Mouse (Mus musculus): ENCODE data around the gene Lrrn2. TPM values are rescaled to one million over a fixed set of nuclear protein-coding genes. Genes with fewer than 3 reads are reported as not detected.

The Lrrn2 gene
- not detected in 2 replicates for polyA plus RNA-seq (2012; ENCODE audit: insufficient read depth, low replicate concordance)

DNA sequence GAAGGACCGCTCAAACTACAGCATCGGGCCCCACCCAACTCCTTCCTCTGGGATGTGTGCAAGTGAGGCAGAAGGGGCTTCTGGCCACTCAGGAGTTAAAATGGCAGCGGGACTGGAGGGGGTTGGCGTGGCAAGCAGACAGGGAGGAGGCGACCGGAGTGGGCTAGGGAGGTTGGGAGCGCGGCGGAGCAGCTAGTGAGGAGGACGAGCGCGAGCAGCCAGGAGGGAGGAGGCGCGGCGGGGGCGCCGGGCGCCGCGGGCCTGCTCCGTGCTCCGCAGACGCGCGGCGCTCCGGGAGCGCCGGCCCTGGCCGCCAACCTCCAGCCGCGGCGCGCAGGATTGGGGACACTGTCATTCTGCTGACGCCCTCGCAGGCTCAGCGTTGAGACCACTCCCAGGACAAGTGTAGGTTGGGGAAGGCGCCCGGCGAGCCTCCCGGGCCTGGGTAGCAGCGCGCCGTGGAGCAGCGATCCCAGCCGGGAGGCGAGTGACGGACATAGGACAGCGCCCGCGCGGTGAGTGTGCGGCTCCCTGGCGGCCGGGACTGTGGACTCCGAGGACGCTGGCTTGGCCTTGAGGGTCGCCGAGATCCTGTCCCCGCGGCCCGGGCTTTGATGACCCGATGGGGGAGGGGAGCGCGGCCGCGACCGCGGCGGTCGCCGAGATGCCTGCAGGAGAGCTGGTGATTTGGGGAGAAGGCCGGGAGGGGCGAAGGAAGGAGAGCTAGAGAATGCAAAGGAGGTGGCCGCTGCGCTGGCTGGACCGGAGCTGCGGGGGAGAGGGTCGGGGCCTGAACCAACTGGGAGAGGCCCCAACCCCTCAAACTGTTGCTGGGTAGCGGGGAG is at the start of gene Lrrn2:
Gene Lrrn2, plus strand, starts transcription at position 113 of the 845 bp plus-strand sequence.
- no peaks in the 10 kb centered on the region for H3K36me3 ChIP-seq (replicated peaks; ENCODE audit: low read length)
- H3K27me3 ChIP-seq (replicated peaks) = peaks cover 95% of the 10 kb centered on the region
- peaks cover 16% of the 10 kb centered on the region for H3K4me1 ChIP-seq
- H3K9me3 ChIP-seq = peaks cover 3% of the 10 kb centered on the region; the same call in 1 of the 2 replicates
- no peak for TF ChIP-seq FLI1 (IDR thresholded peaks at IDR 0.05; ENCODE audit: low read length)
- TF ChIP-seq GATA1 (IDR thresholded peaks at IDR 0.05; ENCODE audit: borderline replicate concordance, low read length) = no peak
- H3K4me3 ChIP-seq (replicated peaks) = peak within 1 kb of the TSS; percentile 46

GRCm38 (mm10) chr1:132831963-132832362 is 48.1 kb upstream of the Lrrn2 start:
- peaks cover 41% of the 10 kb centered on the region for H3K27me3 ChIP-seq (replicated peaks)
- TF ChIP-seq FLI1 (IDR thresholded peaks at IDR 0.05; ENCODE audit: low read length) = no peak
- no peak for TF ChIP-seq GATA1 (IDR thresholded peaks at IDR 0.05; ENCODE audit: borderline replicate concordance, low read length)

GRCm38 (mm10) chr1:132834037-132834436 is 46.0 kb upstream of the Lrrn2 start:
- H3K27me3 ChIP-seq (replicated peaks) = peaks cover 47% of the 10 kb centered on the region
- TF ChIP-seq FLI1 (IDR thresholded peaks at IDR 0.05; ENCODE audit: low read length) (no peak), GATA1 (IDR thresholded peaks at IDR 0.05; ENCODE audit: borderline replicate concordance, low read length) (no peak)

More at GRCm38 (mm10) chr1:132831963-132832362, 48.1 kb upstream of the Lrrn2 start:
- H3K4me1 ChIP-seq = no peaks in the 10 kb centered on the region
- H3K36me3 ChIP-seq (replicated peaks; ENCODE audit: low read length) = no peaks in the 10 kb centered on the region
- H3K9me3 ChIP-seq = peaks cover 4% of the 10 kb centered on the region; the same call in 1 of the 2 replicates
- H3K4me3 ChIP-seq (replicated peaks) = no peak overlapping the region

DNA sequence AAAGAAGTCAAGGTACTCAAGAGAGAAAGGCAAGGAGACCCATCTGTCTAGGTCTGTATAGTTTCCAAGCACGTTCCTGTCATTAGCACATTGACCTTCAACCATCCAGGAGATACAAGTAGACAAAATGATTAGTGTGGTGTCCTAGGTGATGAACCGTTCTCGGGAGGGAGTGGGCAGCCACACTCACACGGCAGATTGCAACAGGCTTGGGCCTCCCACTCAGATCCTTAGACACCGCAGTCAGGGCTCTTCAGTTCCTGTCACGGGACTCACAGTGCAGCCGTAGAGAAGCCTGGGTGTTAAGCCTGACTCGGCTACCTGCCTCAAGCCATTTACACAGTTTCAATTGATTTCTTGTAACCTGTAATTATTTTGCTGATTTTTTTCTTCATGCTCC is 43.2 kb upstream of the Lrrn2 start:
- H3K4me1 ChIP-seq = no peaks in the 10 kb centered on the region
- TF ChIP-seq FLI1 (IDR thresholded peaks at IDR 0.05; ENCODE audit: low read length) = no peak
- no peak for TF ChIP-seq GATA1 (IDR thresholded peaks at IDR 0.05; ENCODE audit: borderline replicate concordance, low read length)
- no peaks in the 10 kb centered on the region for H3K9me3 ChIP-seq
- no peaks in the 10 kb centered on the region for H3K36me3 ChIP-seq (replicated peaks; ENCODE audit: low read length)
- H3K4me3 ChIP-seq (replicated peaks) = no peak overlapping the region
- peaks cover 38% of the 10 kb centered on the region for H3K27me3 ChIP-seq (replicated peaks)

More at GRCm38 (mm10) chr1:132834037-132834436, 46.0 kb upstream of the Lrrn2 start:
- Histone ChIP-seq H3K4me3 (replicated peaks) (no peak overlapping the region), H3K4me1 (no peaks in the 10 kb centered on the region), H3K36me3 (replicated peaks; ENCODE audit: low read length) (no peaks in the 10 kb centered on the region), H3K9me3 (no peaks in the 10 kb centered on the region)

- peaks cover 38% of the 10 kb centered on the region for H3K27me3 ChIP-seq (replicated peaks)
- no peaks in the 10 kb centered on the region for H3K4me1 ChIP-seq
- H3K9me3 ChIP-seq = no peaks in the 10 kb centered on the region
- no peaks in the 10 kb centered on the region for H3K36me3 ChIP-seq (replicated peaks; ENCODE audit: low read length)
- H3K4me3 ChIP-seq (replicated peaks) = no peak overlapping the region
- TF ChIP-seq FLI1 (IDR thresholded peaks at IDR 0.05; ENCODE audit: low read length) = no peak
- TF ChIP-seq GATA1 (IDR thresholded peaks at IDR 0.05; ENCODE audit: borderline replicate concordance, low read length) = no peak
These were observed 42.4 kb upstream of the Lrrn2 start for GRCm38 (mm10) chr1:132837691-132838090.

GRCm38 (mm10) chr1:132838371-132838770 is 41.7 kb upstream of the Lrrn2 start:
- H3K36me3 ChIP-seq (replicated peaks; ENCODE audit: low read length) = no peaks in the 10 kb centered on the region
- no peak overlapping the region for H3K4me3 ChIP-seq (replicated peaks)
- H3K27me3 ChIP-seq (replicated peaks) = peaks cover 40% of the 10 kb centered on the region
- H3K4me1 ChIP-seq = no peaks in the 10 kb centered on the region
- TF ChIP-seq FLI1 (IDR thresholded peaks at IDR 0.05; ENCODE audit: low read length) = no peak
- no peak for TF ChIP-seq GATA1 (IDR thresholded peaks at IDR 0.05; ENCODE audit: borderline replicate concordance, low read length)
- H3K9me3 ChIP-seq = no peaks in the 10 kb centered on the region

DNA sequence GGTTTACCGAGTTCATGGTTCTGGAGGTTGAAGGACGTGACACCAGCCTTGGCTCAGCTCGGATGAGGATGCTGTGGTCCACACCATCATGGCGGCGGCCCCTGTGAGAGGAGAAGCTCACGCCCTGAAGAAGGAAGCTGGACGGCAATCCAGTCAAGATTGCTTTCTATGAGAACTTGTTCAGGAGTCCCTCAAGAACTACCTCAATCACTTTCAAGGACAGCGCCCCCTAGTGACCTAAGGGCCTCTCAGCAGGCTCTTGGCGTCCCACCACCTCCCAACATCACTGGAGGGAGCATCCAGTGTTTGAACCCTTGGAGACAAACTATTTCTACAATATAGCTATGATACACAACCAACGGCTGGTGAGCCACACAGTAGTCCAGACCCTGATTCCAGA is 36.5 kb upstream of the Lrrn2 start:
- Histone ChIP-seq H3K4me3 (replicated peaks) (no peak overlapping the region), H3K9me3 (peaks cover 17% of the 10 kb centered on the region), H3K4me1 (no peaks in the 10 kb centered on the region), H3K27me3 (replicated peaks) (peaks cover 11% of the 10 kb centered on the region), H3K36me3 (replicated peaks; ENCODE audit: low read length) (no peaks in the 10 kb centered on the region)
- no peak for TF ChIP-seq GATA1 (IDR thresholded peaks at IDR 0.05; ENCODE audit: borderline replicate concordance, low read length)
- TF ChIP-seq FLI1 (IDR thresholded peaks at IDR 0.05; ENCODE audit: low read length) = no peak

GRCm38 (mm10) chr1:132844088-132844804 is 35.8 kb upstream of the Lrrn2 start:
- no peaks in the 10 kb centered on the region for H3K4me1 ChIP-seq
- no peak for TF ChIP-seq GATA1 (IDR thresholded peaks at IDR 0.05; ENCODE audit: borderline replicate concordance, low read length)
- no peak for TF ChIP-seq FLI1 (IDR thresholded peaks at IDR 0.05; ENCODE audit: low read length)
- H3K27me3 ChIP-seq (replicated peaks) = peaks cover 9% of the 10 kb centered on the region
- no peaks in the 10 kb centered on the region for H3K36me3 ChIP-seq (replicated peaks; ENCODE audit: low read length)
- peaks cover 24% of the 10 kb centered on the region for H3K9me3 ChIP-seq
- H3K4me3 ChIP-seq (replicated peaks) = no peak overlapping the region

DNA sequence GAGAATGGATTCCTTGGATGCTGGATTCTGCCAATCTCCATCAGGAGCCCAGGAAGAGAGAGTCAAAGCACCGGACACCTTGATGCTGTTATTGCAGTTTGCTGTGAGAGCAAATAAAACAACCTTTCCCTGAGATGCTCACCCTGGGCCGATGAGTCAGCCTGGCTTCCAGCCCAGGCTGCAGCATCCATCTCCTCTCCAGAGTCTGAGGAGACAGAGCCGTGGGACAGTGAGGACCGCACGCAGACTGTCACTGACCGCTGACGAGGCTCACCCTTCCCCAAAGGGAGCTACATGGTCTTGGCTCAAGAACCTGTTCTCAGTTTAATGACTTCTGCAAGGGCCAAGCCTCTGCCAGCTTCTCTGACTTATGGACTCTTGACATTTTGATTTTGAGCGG is 34.3 kb upstream of the Lrrn2 start:
- Histone ChIP-seq H3K9me3 (peaks cover 25% of the 10 kb centered on the region), H3K4me1 (no peaks in the 10 kb centered on the region), H3K4me3 (replicated peaks) (no peak overlapping the region), H3K27me3 (replicated peaks) (peaks cover 9% of the 10 kb centered on the region), H3K36me3 (replicated peaks; ENCODE audit: low read length) (no peaks in the 10 kb centered on the region)
- TF ChIP-seq FLI1 (IDR thresholded peaks at IDR 0.05; ENCODE audit: low read length) = no peak
- TF ChIP-seq GATA1 (IDR thresholded peaks at IDR 0.05; ENCODE audit: borderline replicate concordance, low read length) = no peak

DNA sequence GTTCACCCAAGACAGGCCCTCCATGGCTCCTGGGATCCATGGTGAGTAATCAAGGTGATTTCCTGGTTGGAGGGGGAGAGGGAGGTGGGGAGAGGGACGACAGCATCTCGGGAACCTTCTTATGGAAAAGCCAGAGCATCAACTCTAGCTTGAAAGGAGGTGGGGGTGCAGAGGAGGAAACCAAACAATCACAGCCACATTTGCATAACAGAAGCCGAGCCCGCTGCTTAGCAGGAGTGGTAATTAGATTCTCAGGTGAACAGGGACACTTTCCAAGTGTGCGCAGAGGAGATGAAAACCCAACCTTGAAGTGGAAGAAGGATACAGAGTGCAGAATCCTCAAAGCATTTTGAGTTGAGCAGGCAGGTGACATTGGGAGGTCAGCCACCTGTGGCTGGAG is 29.3 kb upstream of the Lrrn2 start:
- H3K27me3 ChIP-seq (replicated peaks) = peaks cover 38% of the 10 kb centered on the region
- no peaks in the 10 kb centered on the region for H3K36me3 ChIP-seq (replicated peaks; ENCODE audit: low read length)
- peaks cover 21% of the 10 kb centered on the region for H3K9me3 ChIP-seq
- TF ChIP-seq FLI1 (IDR thresholded peaks at IDR 0.05; ENCODE audit: low read length) (no peak), GATA1 (IDR thresholded peaks at IDR 0.05; ENCODE audit: borderline replicate concordance, low read length) (no peak)
- H3K4me3 ChIP-seq (replicated peaks) = no peak overlapping the region
- no peaks in the 10 kb centered on the region for H3K4me1 ChIP-seq
